Mouse (Mus musculus) cortical plate, adult 2 months (tissue): Measurements from ENCODE around the gene Rnf186. TPM values are rescaled to one million over a fixed set of nuclear protein-coding genes. Genes with fewer than 3 reads are reported as not detected.

Source experiments
- H3K27ac ChIP-seq: fragments of 200-500 bp; 2 replicates; pipeline ENCODE4 v1.5.1; 2012; ENCODE audit warnings: low read length, control low read depth, inconsistent platforms; ENCODE audit not compliant: insufficient read depth
- H3K4me1 ChIP-seq: fragments of 200-500 bp; 2 replicates; pipeline ENCODE4 v1.6.1; 2011; ENCODE audit warnings: low read length; ENCODE audit not compliant: control insufficient read depth, insufficient read depth
- H3K4me3 ChIP-seq: fragments of 200-500 bp; 2 replicates; pipeline ENCODE4 v1.5.1; 2011; ENCODE audit warnings: mild to moderate bottlenecking, low read length, control low read depth; ENCODE audit not compliant: insufficient read depth
- CTCF ChIP-seq: fragments of 200-500 bp; IDR thresholded peaks from 2 replicates; pipeline ENCODE4 v1.5.1; 2011; ENCODE audit warnings: mild to moderate bottlenecking, control low read depth, low read length; ENCODE audit not compliant: insufficient read depth; ENCODE audit errors: extremely low read depth
- POLR2A ChIP-seq: fragments of 200-500 bp; IDR thresholded peaks from 2 replicates; pipeline ENCODE4 v1.6.1; 2011; ENCODE audit warnings: mild to moderate bottlenecking, low read length, control low read depth; ENCODE audit not compliant: insufficient read depth; ENCODE audit errors: extremely low read depth
- polyA plus RNA-seq: library from polyadenylated mRNA; depleted of rRNA; stranded (reverse); fragments of >200 nt; gene quantifications from 2 replicates; pipeline ENCODE4 v1.2.3, GENCODE M21; 2012; rRNA removed

The Rnf186 gene
- polyA plus RNA-seq: not detected in 2 replicates

DNA sequence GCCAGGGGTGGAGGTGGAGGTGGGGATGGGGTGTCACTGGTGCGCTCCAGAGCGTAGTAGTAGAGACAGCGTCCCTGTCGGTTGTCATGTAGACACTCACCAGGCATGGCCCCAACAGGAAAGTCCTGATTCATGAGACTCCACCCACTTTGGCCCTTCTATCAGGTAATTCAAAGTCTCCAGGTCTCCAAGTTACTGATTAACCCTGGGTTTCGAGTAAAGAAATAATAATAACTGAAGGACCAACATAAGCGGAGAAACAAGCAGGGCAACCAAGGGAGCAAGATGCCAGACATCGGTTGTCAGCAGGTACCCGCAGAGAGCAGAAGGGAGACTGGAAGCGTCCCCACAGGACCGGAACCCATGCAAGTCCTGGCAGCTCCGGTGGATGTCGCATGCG, at the start of gene Rnf186:
Rnf186 (plus strand) TSS at position 247 of the 400 bp plus-strand sequence.
- H3K4me3 ChIP-seq: no peak within 1 kb of the TSS
- H3K27ac ChIP-seq: no peak within 1 kb of the TSS
- no peak for TF ChIP-seq CTCF
- H3K4me1 ChIP-seq: no peaks in the 10 kb centered on the region

DNA sequence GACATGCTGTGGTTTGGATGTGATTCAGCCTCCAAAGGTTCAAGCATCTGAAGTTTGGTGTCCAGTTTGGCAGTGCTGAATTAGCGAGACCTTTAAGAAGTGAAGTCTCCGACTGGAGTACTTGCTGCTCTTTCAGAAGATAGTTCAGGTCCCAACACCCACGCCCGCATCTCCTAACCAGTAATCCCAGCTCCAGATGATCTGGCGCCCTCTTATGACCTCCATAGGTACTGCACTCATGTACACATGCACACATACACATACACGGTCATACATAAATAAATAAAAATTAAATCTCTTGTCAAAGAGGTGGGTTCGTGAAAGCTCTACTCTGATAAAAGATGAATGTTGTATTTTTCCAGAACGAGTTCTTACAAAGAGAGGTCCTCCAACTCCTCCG, 49.6 kb upstream of the Rnf186 start:
- Histone ChIP-seq H3K27ac (no peak overlapping the region), H3K4me3 (no peak overlapping the region), H3K4me1 (peaks cover 3% of the 10 kb centered on the region; the same call in 1 of the 2 replicates)
- TF ChIP-seq CTCF (peak; percentile 2; the same call in 1 of the 2 replicates), POLR2A (no peak)

DNA sequence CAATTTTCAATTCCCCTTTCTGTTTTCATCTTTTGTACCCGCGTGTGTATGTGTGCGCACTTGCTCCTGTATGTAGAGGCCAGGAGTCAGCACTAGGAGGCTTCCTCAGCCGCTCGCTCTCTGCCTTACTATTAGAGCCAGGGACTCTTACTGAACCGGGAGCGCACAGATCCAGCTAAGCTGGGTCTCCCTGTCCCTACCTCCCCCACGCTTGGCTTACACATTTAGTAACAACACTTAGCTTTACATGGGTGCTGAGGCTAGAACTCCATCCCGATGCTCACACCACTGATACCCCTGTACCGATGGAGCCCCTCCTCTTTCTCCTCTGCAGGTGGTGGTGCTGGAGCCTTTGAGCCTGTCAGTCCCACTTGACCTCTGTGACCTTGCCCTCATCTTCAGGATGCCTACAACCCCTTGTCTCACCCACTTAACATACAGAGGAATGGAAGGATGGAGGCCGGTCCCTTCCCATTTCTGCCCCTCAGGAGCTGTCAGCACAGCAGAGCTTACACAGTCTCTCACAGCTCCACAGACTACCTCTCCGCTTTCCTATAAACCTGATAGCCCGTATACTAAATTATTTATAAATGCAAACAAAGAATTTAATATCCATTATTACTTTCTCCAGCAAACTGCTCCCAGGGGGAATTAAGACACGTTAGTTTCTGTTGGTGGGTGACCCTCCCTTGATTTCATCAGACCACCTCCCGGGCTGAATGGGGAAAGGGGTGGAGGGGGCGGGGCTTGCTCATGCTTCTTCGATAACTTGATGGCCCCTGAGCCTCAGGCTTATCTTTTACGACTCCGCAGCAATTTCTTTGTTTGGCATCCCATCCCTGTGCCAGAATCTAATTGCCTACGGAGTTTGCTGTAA, 45.4 kb upstream of the Rnf186 start:
- no peaks in the 10 kb centered on the region; the same call in 1 of the 2 replicates for H3K4me1 ChIP-seq
- no peak for TF ChIP-seq CTCF
- TF ChIP-seq POLR2A: no peak
- no peak overlapping the region for H3K27ac ChIP-seq
- H3K4me3 ChIP-seq: no peak overlapping the region

DNA sequence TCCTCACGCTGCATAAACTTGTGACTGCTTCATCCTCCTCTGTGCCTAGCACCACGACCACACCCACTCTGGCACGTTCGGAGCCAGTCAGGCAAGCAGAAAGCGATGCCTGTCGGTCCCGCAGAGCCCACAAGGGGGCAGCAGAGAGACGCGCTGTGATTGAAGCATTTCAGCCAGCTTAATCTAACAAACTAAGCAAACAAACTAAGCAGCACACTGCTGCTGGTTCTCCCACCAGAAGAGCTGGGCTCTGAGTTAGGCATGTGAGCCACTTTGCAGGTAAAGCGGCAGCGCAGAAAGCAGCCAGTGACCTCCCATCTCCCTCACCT, 44.8 kb upstream of the Rnf186 start:
- TF ChIP-seq CTCF (peak; percentile 99), POLR2A (no peak)
- H3K4me1 ChIP-seq: no peaks in the 10 kb centered on the region; the same call in 1 of the 2 replicates
- no peak overlapping the region for H3K4me3 ChIP-seq
- H3K27ac ChIP-seq: no peak overlapping the region

DNA sequence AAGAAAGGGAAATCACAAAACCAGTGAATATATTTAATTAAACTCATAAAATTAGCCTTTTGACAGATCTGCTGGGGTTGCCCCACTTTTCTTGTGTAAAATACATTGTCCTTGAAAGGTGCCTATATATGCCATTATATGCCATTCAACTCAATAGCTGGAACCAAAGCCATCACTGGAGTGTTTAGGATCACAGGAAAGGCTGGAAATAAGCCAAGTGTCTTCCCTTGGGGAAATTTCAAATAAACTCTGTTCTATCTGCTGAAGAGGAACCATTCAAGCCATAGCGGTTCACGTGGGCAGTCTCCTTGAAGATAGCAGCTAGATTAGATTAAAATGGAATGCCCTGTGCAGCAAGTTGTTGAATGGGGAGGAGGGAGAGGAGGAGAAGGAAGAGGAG, 41.4 kb upstream of the Rnf186 start:
- Histone ChIP-seq H3K4me3 (no peak overlapping the region), H3K4me1 (no peaks in the 10 kb centered on the region), H3K27ac (no peak overlapping the region)
- no peak for TF ChIP-seq CTCF
- no peak for TF ChIP-seq POLR2A

DNA sequence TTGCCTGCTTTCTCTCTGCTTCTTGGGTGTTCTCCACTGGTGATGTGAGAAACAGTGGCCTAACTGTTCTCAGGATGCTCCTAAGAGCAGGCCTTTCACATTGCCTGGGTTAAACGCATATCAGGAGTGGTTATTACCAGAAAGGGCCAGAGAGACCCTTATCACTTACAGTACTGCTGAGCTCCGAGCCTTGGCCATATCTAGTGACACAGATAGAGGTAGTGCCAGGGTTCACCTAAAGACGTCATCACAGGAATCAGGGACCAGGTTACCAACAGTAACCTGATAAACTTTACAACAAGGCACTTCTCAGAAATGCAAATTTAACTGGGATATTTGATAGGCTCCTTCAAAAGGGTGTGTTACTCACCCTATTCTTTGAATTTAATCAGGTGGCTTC, 33.0 kb upstream of the Rnf186 start:
- H3K27ac ChIP-seq: no peak overlapping the region
- TF ChIP-seq POLR2A: no peak
- no peak for TF ChIP-seq CTCF
- H3K4me3 ChIP-seq: no peak overlapping the region
- H3K4me1 ChIP-seq: no peaks in the 10 kb centered on the region

DNA sequence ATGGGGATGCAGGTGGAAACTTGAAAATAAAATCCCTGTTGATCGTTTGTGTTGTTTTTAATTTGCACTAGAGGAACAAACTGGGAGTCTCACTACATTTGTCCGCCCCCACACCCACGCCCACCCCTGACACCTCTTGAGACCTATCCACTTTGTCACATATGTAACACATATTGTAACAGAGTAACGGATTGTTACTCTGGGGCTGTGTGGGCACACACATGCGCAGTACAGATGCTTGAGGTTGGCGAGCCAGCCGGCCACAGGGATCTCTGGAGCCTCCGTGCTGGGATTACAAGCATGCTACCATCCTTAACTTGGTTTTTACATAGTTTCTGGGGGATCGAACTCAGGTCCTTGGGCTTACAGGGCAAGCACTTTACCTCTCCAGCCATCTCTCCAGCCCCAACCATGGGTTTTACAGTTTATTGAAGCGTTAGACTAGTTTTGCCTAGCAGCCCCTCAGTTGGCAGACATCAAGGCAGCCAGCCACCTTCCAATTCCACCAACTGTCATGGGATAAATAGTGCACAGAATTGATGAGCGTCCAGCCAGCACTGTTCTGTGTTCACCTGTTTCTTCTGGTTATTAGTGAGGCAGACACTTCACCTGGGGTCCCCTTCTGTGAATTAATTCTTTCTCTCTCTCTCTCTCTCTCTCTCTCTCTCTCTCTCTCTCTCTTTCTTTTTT, 32.3 kb upstream of the Rnf186 start:
- TF ChIP-seq POLR2A (no peak), CTCF (no peak)
- no peak overlapping the region for H3K27ac ChIP-seq
- no peaks in the 10 kb centered on the region; the same call in 1 of the 2 replicates for H3K4me1 ChIP-seq
- H3K4me3 ChIP-seq: no peak overlapping the region

DNA sequence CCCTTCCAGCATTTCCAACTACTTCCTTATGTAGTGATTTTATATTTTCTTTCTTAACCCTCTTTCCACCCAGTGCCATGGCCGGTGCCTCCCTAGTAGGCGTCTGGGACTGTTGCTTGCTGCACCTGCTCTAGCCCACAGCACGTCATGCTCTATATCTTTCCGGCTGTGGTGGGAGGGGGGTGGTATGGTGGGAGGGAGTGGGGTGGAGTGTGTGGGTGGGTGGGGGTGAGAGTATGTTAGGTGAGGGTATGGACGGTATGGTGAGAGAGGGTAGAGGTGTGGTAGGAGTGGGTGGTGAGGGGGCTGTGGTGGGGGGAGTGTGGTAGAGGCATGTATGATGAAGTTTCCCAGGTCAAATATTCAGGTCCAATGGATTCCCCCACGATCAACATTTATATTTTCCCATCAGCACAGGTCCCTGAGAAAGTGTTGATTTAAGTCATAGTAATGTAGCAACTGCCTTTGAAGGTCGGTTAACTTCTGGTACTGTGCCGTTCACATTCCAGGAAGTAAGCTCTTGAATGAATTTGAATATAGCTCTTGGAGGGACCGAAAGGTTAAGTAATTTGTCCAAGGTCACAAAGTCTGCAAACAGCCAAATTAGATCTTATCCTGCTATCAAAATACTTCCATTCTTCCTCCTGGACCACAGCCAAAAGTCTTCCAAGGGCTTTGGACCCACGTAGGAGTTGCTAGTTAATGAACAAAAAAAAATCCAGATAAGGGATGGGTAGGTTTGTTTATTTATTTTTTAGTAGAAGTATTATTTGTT, 28.2 kb upstream of the Rnf186 start:
- no peak for TF ChIP-seq POLR2A
- no peak for TF ChIP-seq CTCF
- no peak overlapping the region for H3K27ac ChIP-seq
- H3K4me3 ChIP-seq: no peak overlapping the region
- H3K4me1 ChIP-seq: no peaks in the 10 kb centered on the region; the same call in 1 of the 2 replicates

DNA sequence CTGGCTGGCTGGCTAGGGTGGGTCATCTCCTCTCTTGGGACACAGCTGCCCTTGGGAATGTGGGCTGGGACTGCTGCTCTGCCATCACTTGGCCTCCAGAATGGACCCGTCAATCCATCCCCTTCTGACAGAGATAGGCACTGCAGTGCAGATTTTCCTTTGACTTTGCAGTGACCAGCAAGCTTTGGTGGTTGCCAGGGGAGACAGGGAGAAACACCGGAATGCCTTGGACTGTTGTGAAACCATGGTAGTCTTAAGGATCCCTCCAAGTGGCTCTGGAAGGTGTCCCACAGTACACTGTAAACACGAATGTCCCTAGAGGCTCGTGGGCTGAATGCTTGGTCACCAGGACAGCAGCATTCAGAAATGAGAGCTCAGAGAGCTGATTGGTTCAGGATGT, 27.4 kb upstream of the Rnf186 start:
- Histone ChIP-seq H3K4me3 (no peak overlapping the region), H3K4me1 (no peaks in the 10 kb centered on the region; the same call in 1 of the 2 replicates), H3K27ac (no peak overlapping the region)
- TF ChIP-seq CTCF: no peak
- TF ChIP-seq POLR2A: no peak

DNA sequence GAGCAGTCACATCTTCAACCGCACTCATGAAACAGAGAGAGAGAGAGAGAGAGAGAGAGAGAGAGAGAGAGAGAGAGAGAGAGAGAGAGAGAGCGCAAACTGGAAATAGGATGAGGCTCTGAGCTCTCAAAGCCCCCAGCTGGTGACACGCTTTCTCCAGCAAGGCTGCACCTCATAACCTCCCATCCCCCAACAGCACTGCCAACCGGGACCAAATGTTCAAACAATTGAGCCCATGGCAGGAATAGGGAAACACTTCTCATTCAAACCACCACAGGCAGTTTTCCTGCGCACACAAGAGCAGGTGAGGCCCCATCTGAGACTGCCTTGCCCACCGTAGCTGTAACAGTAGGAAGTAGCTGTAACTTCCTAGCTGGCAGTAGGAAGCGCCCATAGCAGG, 25.5 kb upstream of the Rnf186 start:
- TF ChIP-seq CTCF (no peak), POLR2A (no peak)
- Histone ChIP-seq H3K4me1 (no peaks in the 10 kb centered on the region; the same call in 1 of the 2 replicates), H3K4me3 (no peak overlapping the region), H3K27ac (no peak overlapping the region)
